Mouse (Mus musculus): ENCODE measurements around the gene Rprd1b.

Rprd1b gene

DNA sequence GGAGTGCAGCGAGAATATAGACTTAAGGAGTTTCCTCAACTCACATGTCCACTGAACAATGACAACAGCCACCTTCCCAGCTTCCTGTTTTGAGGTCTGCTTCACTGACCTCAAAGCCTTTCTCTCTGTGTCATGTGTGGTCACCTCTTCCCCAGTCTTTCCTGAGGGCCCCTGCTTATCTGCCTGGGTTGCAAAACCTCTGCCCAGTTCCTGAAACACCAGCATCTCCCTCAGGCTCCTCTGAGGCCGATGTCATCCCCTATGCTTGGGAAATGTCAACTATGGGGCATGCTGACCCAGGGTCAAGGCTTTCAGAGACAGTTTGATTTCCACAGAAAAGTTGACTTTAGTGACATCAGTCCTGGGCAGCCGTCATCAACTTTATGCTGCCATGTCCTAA is 147.1 kb downstream of the Rprd1b start:
- DNase-seq (ENCODE audit: inconsistent ontology term) = no peak

DNA sequence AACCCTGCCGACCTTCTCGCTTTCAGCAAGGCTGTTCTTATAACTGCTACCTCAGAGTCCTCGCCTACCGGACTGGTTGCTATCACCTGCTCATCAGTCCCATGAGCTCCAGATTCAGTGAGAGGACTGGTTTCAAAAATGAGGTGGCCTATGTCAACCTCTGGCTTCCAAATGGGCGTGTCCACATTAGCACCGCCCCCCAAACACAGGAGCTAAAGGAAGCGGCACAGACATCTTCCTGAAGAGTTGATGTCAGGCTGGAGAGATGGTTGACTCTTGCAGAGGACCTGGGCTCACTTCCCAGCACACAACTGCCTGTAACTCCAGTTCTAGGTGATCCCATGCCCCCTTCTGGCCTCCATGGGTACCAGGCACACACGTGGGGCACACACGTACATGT is 148.5 kb downstream of the Rprd1b start:
- DNase-seq (ENCODE audit: inconsistent ontology term) = no peak

DNA sequence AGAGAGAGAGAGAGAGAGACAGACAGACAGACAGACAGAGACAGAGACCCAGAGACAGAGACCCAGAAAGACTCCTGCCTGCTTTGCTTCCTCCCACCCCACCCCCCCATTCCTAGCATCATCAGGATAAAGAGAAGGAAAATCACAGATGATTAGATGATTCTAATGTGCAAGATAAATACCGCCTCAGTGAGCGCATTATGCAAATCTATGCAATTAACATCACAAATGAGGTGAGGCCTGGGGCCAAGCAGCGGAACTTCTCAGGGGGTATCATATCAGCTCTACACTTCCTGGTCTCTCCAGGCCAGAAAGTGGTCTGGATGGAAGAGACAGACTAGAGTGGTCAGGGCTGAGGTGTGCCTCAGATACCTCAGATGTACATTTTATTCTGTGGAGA is 149.3 kb downstream of the Rprd1b start:
- peak; percentile 82 for DNase-seq (ENCODE audit: inconsistent ontology term)

DNA sequence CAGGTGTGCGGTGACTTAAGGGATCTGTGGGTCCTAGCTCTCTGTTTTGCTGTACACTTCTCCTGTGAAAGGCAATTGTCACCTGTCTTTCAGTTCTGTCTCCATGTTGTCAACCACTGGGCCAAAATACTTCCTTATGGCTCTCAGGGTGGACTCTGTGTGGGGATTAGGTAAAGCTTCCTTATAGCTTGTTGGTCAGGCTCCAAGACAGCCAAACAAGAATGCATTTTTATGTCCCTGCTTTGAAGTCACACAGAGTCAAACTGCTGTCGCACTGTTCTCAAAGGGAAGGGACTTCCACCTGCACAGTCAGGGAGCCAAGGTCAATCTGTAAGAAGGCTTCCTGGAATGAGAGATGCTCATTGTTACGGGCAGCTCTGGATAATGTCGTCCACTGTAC is 149.8 kb downstream of the Rprd1b start:
- no peak for DNase-seq (ENCODE audit: inconsistent ontology term)

DNA sequence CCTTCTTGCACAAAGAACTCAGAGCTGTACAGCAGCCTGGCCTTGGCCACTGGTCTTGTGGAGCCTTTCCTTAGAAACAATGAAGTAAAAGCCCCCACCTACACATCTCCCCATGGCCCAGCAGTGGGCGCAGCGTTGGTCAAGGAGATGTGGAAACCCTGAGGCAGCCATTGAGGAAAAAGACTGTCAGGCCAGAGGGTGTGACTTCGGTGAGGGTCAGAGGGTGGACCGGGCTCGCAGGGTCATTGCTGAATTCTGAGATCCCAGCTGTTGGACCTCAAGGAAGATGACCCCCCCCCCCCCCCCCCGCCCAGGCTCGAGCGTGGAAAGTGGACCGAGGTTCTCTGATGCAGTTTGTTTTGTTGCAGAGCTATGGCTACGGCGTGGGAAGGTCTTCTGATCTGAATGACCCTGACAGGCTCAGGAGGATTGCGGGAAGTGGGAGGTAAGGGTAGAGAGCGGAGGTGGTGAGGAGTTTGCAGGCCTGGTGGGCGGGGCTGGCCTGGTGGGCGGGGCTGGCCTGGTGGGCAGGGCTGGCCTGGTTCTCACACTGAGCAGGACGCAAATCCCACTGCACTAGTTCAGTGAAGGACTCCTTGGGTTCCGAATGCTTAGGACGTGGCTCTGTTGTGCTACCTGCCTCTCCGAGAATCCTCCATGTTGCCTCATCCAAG is 150.5 kb downstream of the Rprd1b start:
- peak; percentile 80 for DNase-seq (ENCODE audit: inconsistent ontology term)

DNA sequence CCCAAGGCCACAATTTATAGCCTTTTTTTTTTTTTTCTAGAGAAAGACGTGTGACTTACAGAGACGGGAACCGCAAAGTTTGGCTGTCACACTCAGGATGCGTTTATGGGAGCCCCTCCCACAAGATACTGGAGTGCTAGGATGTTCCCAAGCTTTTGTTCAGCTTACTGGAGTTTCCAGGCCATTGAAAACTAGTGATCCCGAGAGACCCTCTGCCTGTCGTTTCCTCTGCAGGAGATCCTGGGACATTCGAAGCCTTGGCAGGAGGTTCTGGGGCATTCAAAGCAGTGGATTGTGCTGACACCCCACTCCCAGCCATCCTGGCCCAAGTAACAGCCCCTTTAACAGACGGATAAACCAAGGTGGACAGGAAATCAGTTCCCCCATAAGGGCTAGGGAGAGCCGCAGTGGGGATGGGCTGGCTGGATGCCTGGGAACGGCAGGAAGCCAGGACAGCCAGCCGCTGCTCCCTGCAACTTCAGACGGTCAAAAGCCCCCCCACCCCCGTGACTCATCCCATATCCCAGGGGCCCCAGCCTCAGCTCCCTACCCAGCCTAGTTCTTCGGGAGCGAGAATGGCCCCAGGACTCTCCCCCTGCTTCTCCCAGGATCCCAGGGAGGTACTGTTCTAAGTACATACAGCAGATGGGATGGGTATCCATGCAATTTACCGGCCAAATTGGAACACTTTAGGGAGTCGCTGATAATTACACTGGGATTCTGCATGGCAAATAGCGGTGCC is 151.2 kb downstream of the Rprd1b start:
- DNase-seq (ENCODE audit: inconsistent ontology term) = peak; percentile 83

DNA sequence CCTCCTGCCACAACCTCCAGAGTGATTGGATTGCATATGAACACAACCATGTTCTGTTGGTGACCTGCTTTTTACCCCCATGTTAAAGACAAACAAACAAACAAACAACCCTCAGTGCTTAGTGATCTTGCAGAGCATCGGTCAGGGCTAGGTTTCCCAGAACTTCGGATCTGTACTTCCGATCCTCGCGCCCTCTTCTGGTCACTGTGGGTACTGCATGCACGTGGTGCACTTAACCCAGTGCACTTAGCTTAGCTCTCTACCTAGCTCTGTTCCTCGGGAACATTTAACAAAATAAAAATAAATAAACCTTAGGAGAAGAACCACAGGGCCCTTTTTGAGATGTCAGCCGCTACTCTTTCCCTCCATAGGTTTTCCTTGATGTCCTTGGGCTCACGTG is 152.5 kb downstream of the Rprd1b start:
- no peak for DNase-seq (ENCODE audit: inconsistent ontology term)

All from Muller cell, postnatal 12 days (primary cell).